Mouse (Mus musculus): ENCODE results near the gene Olfr1025-ps1. TPM values are rescaled to one million over a fixed set of nuclear protein-coding genes. Genes with fewer than 3 reads are reported as not detected.

Olfr1025-ps1 gene
- not detected for polyA plus RNA-seq (2017; shearing (Covaris generic))

GRCm38 (mm10) chr2:85914893-85915292, at the start of gene Olfr1025-ps1:
TSS of gene Olfr1025-ps1 (plus strand) at chr2:85915193.

GRCm38 (mm10) chr2:85868294-85868693, 46.7 kb upstream of the Olfr1025-ps1 start, which contains the start of gene Olfr1022:
TSS of gene Olfr1022 (plus strand) at chr2:85868594.

GRCm38 (mm10) chr2:85885340-85885739, 29.7 kb upstream of the Olfr1025-ps1 start, which contains the start of gene Olfr1023:
TSS of gene Olfr1023 (plus strand) at chr2:85885640.

GRCm38 (mm10) chr2:85904952-85905351, 10.0 kb upstream of the Olfr1025-ps1 start, which contains the start of gene Olfr1024:
TSS of gene Olfr1024 (minus strand) at chr2:85905052.

GRCm38 (mm10) chr2:85921258-85921657, 6.3 kb downstream of the Olfr1025-ps1 start, which contains the start of gene Olfr1026:
TSS of gene Olfr1026 (plus strand) at chr2:85921558.

GRCm38 (mm10) chr2:85950137-85950536, 35.1 kb downstream of the Olfr1025-ps1 start, which contains the start of gene Olfr1028:
TSS of gene Olfr1028 (plus strand) at chr2:85950437.

Other genes with a start within 250 kb of the Olfr1025-ps1 start
- not detected for gene Olfr1006, start 236.4 kb upstream of the Olfr1025-ps1 start, polyA plus RNA-seq (2017; shearing (Covaris generic))
- gene Olfr1008, start 225.8 kb upstream of the Olfr1025-ps1 start, polyA plus RNA-seq (2017; shearing (Covaris generic)), result not detected
- gene Olfr1009, start 199.8 kb upstream of the Olfr1025-ps1 start, polyA plus RNA-seq (2017; shearing (Covaris generic)), result not detected
- not detected for gene Olfr1012, start 152.4 kb upstream of the Olfr1025-ps1 start, polyA plus RNA-seq (2017; shearing (Covaris generic))
- gene Olfr1013, start 148.1 kb upstream of the Olfr1025-ps1 start, polyA plus RNA-seq (2017; shearing (Covaris generic)), result not detected
- gene Olfr1014, start 142.5 kb upstream of the Olfr1025-ps1 start, polyA plus RNA-seq (2017; shearing (Covaris generic)), result not detected
- gene Olfr1015, start 133.2 kb upstream of the Olfr1025-ps1 start, polyA plus RNA-seq (2017; shearing (Covaris generic)), result not detected
- gene Olfr1016, start 112.6 kb upstream of the Olfr1025-ps1 start, polyA plus RNA-seq (2017; shearing (Covaris generic)), result not detected
- not detected for gene Olfr1018, start 96.7 kb upstream of the Olfr1025-ps1 start, polyA plus RNA-seq (2017; shearing (Covaris generic))
- not detected for gene Olfr1019, start 69.7 kb upstream of the Olfr1025-ps1 start, polyA plus RNA-seq (2017; shearing (Covaris generic))
- not detected for gene Olfr1020, start 68.2 kb upstream of the Olfr1025-ps1 start, polyA plus RNA-seq (2017; shearing (Covaris generic))
- gene Olfr1022, start 46.6 kb upstream of the Olfr1025-ps1 start, polyA plus RNA-seq (2017; shearing (Covaris generic)), result not detected
- gene Olfr1023, start 29.6 kb upstream of the Olfr1025-ps1 start, polyA plus RNA-seq (2017; shearing (Covaris generic)), result not detected
- not detected for gene Olfr1024, start 10.1 kb upstream of the Olfr1025-ps1 start, polyA plus RNA-seq (2017; shearing (Covaris generic))
- not detected for gene Olfr1026, start 6.4 kb downstream of the Olfr1025-ps1 start, polyA plus RNA-seq (2017; shearing (Covaris generic))
- not detected for gene Olfr1028, start 35.2 kb downstream of the Olfr1025-ps1 start, polyA plus RNA-seq (2017; shearing (Covaris generic))
- not detected for gene Olfr1029, start 58.7 kb downstream of the Olfr1025-ps1 start, polyA plus RNA-seq (2017; shearing (Covaris generic))
- not detected for gene Olfr1030, start 64.1 kb downstream of the Olfr1025-ps1 start, polyA plus RNA-seq (2017; shearing (Covaris generic))
- gene Olfr1031, start 75.1 kb downstream of the Olfr1025-ps1 start, polyA plus RNA-seq (2017; shearing (Covaris generic)), result not detected
- not detected for gene Olfr1032, start 90.3 kb downstream of the Olfr1025-ps1 start, polyA plus RNA-seq (2017; shearing (Covaris generic))
- not detected for gene Olfr1033, start 105.4 kb downstream of the Olfr1025-ps1 start, polyA plus RNA-seq (2017; shearing (Covaris generic))
- gene Olfr1034, start 130.7 kb downstream of the Olfr1025-ps1 start, polyA plus RNA-seq (2017; shearing (Covaris generic)), result not detected
- gene Olfr1036, start 158.8 kb downstream of the Olfr1025-ps1 start, polyA plus RNA-seq (2017; shearing (Covaris generic)), result not detected
- gene Olfr1037, start 172.2 kb downstream of the Olfr1025-ps1 start, polyA plus RNA-seq (2017; shearing (Covaris generic)), result not detected
- gene Olfr1039, start 220.7 kb downstream of the Olfr1025-ps1 start, polyA plus RNA-seq (2017; shearing (Covaris generic)), result not detected
- gene Olfr1040, start 231.5 kb downstream of the Olfr1025-ps1 start, polyA plus RNA-seq (2017; shearing (Covaris generic)), result not detected
- not detected for gene Olfr1042, start 246.6 kb downstream of the Olfr1025-ps1 start, polyA plus RNA-seq (2017; shearing (Covaris generic))

Data from activated CD4-positive, CD25-positive, alpha-beta regulatory T cell, adult 9 weeks (primary cell).